Mouse (Mus musculus) embryonic facial prominence, embryonic 14.5 days (tissue): ENCODE measurements around the gene Prr14. TPM values are rescaled to one million over a fixed set of nuclear protein-coding genes. Genes with fewer than 3 reads are reported as not detected.
"Not testable (repeated sequence)": the region's sequence is repeated elsewhere in the genome, so short reads cannot be mapped to it uniquely, and the experiment has no call there.

ENCODE experiments used
- ATAC-seq: fragments of 200-750 bp; cut with Nextera tagmentation; 2 replicates; pipeline ENCODE4 v1.8.0; 2017; ENCODE audit warnings: low read depth, moderate number of reproducible peaks, moderate TSS enrichment
- DNase-seq: peaks from one replicate; pipeline ENCODE4 v3.0.0-alpha.2; 2015; ENCODE audit warnings: low spot score
- H3K27ac ChIP-seq: fragments of 300-500 bp; sonication (generic); replicated peaks from 2 replicates; pipeline ENCODE4 v1.5.1; 2014; ENCODE audit warnings: low read depth, mild to moderate bottlenecking, low read length, moderate library complexity
- H3K27me3 ChIP-seq: fragments of 300-500 bp; sonication (generic); replicated peaks from 2 replicates; pipeline ENCODE4 v1.6.1; 2014; ENCODE audit warnings: low read length; ENCODE audit not compliant: control insufficient read depth, insufficient read depth
- H3K36me3 ChIP-seq: fragments of 300-500 bp; sonication (generic); 2 replicates; pipeline ENCODE4 v1.6.1; 2014; ENCODE audit warnings: low read length, mixed read lengths; ENCODE audit not compliant: control insufficient read depth, insufficient read depth
- H3K4me1 ChIP-seq: fragments of 300-500 bp; sonication (generic); 2 replicates; pipeline ENCODE4 v1.6.1; 2014; ENCODE audit warnings: antibody characterized with exemption, low read length; ENCODE audit not compliant: control insufficient read depth, insufficient read depth
- H3K4me2 ChIP-seq: fragments of 300-500 bp; sonication (generic); 2 replicates; pipeline ENCODE4 v1.6.1; 2014; ENCODE audit warnings: low read depth, mild to moderate bottlenecking, low read length, moderate library complexity, mixed read lengths
- H3K4me3 ChIP-seq: fragments of 300-500 bp; sonication (generic); 2 replicates; pipeline ENCODE4 v1.5.1; 2014; ENCODE audit warnings: low read depth, mild to moderate bottlenecking, low read length
- H3K9ac ChIP-seq: fragments of 300-500 bp; sonication (generic); 2 replicates; pipeline ENCODE4 v1.6.1; 2014; ENCODE audit warnings: low read depth, mild to moderate bottlenecking, low read length, moderate library complexity, mixed read lengths
- H3K9me3 ChIP-seq: fragments of 300-500 bp; sonication (generic); 2 replicates; pipeline ENCODE4 v1.6.1; 2016; ENCODE audit warnings: low read length; ENCODE audit not compliant: control insufficient read depth
- WGBS: fragments of 180-500 bp; shearing (Covaris S2); extraction: QIAGEN DNeasy Blood & Tissue Kit; methylation state at CpG from one replicate; pipeline ENCODE4 v1.1.7; 2014; 5-methylcytosine and 5-hydroxymethylcytosine counted together
- polyA plus RNA-seq: library from polyadenylated mRNA; unstranded; fragments of >200 nt; fragmentation: Nextera tagmentation; extraction: Ambion mirVana; gene quantifications from 2 replicates; pipeline ENCODE4 v1.2.1, GENCODE M21; 2014

Prr14 gene
- polyA plus RNA-seq, 1 experiment from 2014 or later = 40.4 TPM

- no peaks in the 10 kb centered on the region for H3K4me1 ChIP-seq
- H3K36me3 ChIP-seq = peaks cover 14% of the 10 kb centered on the region
- no peak overlapping the region for H3K4me2 ChIP-seq
- 81% methylated on average over 3 of the region's 3 CpGs for WGBS
- no peak for ATAC-seq
- no peak overlapping the region for H3K4me3 ChIP-seq
- H3K27ac ChIP-seq = no peak overlapping the region
- H3K27me3 ChIP-seq = no peaks in the 10 kb centered on the region
- no peak overlapping the region for H3K9ac ChIP-seq
- peaks cover 13% of the 10 kb centered on the region; the same call in 1 of the 2 replicates for H3K9me3 ChIP-seq
- DNase-seq = no peak
These were observed 21.7 kb upstream of the Prr14 start for GRCm38 (mm10) chr7:127437724-127438123.

GRCm38 (mm10) chr7:127443976-127444375, 15.4 kb upstream of the Prr14 start:
- DNase-seq (no peak), ATAC-seq (no peak)
- H3K9ac ChIP-seq = no peak overlapping the region
- H3K36me3 ChIP-seq = peaks cover 55% of the 10 kb centered on the region
- H3K27me3 ChIP-seq = no peaks in the 10 kb centered on the region
- peaks cover 7% of the 10 kb centered on the region; the same call in 1 of the 2 replicates for H3K4me1 ChIP-seq
- H3K9me3 ChIP-seq = no peaks in the 10 kb centered on the region
- no peak overlapping the region for H3K4me3 ChIP-seq
- 96% methylated on average over 18 of the region's 20 CpGs for whole genome bisulfite sequencing
- H3K4me2 ChIP-seq = no peak overlapping the region
- no peak overlapping the region for H3K27ac ChIP-seq

- Histone ChIP-seq H3K9me3 (no peaks in the 10 kb centered on the region), H3K36me3 (peaks cover 35% of the 10 kb centered on the region), H3K4me1 (peaks cover 32% of the 10 kb centered on the region), H3K4me3 (peak within 1 kb of the TSS; percentile 89), H3K9ac (peak within 1 kb of the TSS; percentile 93), H3K27ac (peak within 1 kb of the TSS; percentile 96), H3K27me3 (no peaks in the 10 kb centered on the region), H3K4me2 (peak within 1 kb of the TSS; percentile 58)
- DNase-seq (peak; percentile 99), ATAC-seq (peak; percentile 93)
- under 1% methylated on average over 49 of the region's 54 CpGs for WGBS
These were observed 10.7 kb upstream of the Prr14 start, which contains the start of gene Zfp689 for GRCm38 (mm10) chr7:127448521-127449300. Gene Zfp689 (minus strand): TSS chr7:127449158.

GRCm38 (mm10) chr7:127449966-127450365, 9.4 kb upstream of the Prr14 start:
- WGBS = 82% methylated on average over 7 of the region's 7 CpGs
- peaks cover 25% of the 10 kb centered on the region for H3K36me3 ChIP-seq
- no peaks in the 10 kb centered on the region for H3K9me3 ChIP-seq
- H3K4me2 ChIP-seq = peak overlapping the region; percentile 58
- peak overlapping the region; percentile 89 for H3K4me3 ChIP-seq
- H3K9ac ChIP-seq = peak overlapping the region; percentile 93
- no peak for DNase-seq
- H3K27ac ChIP-seq = no peak overlapping the region
- no peaks in the 10 kb centered on the region for H3K27me3 ChIP-seq
- no peak for ATAC-seq
- H3K4me1 ChIP-seq = peaks cover 32% of the 10 kb centered on the region

- ATAC-seq (no peak), DNase-seq (no peak)
- H3K4me3 ChIP-seq = no peak overlapping the region
- peaks cover 26% of the 10 kb centered on the region for H3K4me1 ChIP-seq
- H3K4me2 ChIP-seq = no peak overlapping the region
- no peak overlapping the region for H3K27ac ChIP-seq
- no peaks in the 10 kb centered on the region for H3K27me3 ChIP-seq
- no peaks in the 10 kb centered on the region for H3K9me3 ChIP-seq
- WGBS = 99% methylated on average over 2 of the region's 2 CpGs
- peaks cover 31% of the 10 kb centered on the region for H3K36me3 ChIP-seq
- no peak overlapping the region for H3K9ac ChIP-seq
These were observed 6.4 kb upstream of the Prr14 start for GRCm38 (mm10) chr7:127453056-127453455.

- no peaks in the 10 kb centered on the region for H3K27me3 ChIP-seq
- peaks cover 23% of the 10 kb centered on the region for H3K4me1 ChIP-seq
- H3K4me3 ChIP-seq = no peak overlapping the region
- H3K36me3 ChIP-seq = peaks cover 38% of the 10 kb centered on the region
- H3K9me3 ChIP-seq = no peaks in the 10 kb centered on the region
- DNase-seq (no peak), ATAC-seq (no peak)
- no peak overlapping the region for H3K4me2 ChIP-seq
- no peak overlapping the region for H3K9ac ChIP-seq
- H3K27ac ChIP-seq = no peak overlapping the region
- 92% methylated on average over 7 of the region's 7 CpGs for WGBS
These were observed 4.5 kb upstream of the Prr14 start for GRCm38 (mm10) chr7:127454905-127455304.

GRCm38 (mm10) chr7:127458371-127459122, 864 bp upstream of the Prr14 start:
- not testable (repeated sequence) for H3K27me3 ChIP-seq, H3K4me1 ChIP-seq, H3K27ac ChIP-seq, ATAC-seq, DNase-seq, H3K4me3 ChIP-seq, H3K4me2 ChIP-seq, H3K9me3 ChIP-seq, H3K9ac ChIP-seq
- peaks cover 52% of the 10 kb centered on the region for H3K36me3 ChIP-seq
- 78% methylated on average over 3 of the region's 3 CpGs for WGBS

GRCm38 (mm10) chr7:127465191-127465590, 5.8 kb downstream of the Prr14 start:
- Histone ChIP-seq H3K36me3 (peaks cover 53% of the 10 kb centered on the region), H3K9me3 (no peaks in the 10 kb centered on the region), H3K4me3 (no peak overlapping the region), H3K4me2 (no peak overlapping the region), H3K27me3 (no peaks in the 10 kb centered on the region), H3K27ac (no peak overlapping the region), H3K9ac (no peak overlapping the region), H3K4me1 (peaks cover 5% of the 10 kb centered on the region; the same call in 1 of the 2 replicates)
- WGBS = 86% methylated on average over 3 of the region's 3 CpGs
- no peak for DNase-seq
- no peak for ATAC-seq
